Mouse (Mus musculus) forebrain, embryonic 12.5 days (tissue): Measurements from ENCODE around the gene Mark2. TPM values are rescaled to one million over a fixed set of nuclear protein-coding genes. Genes with fewer than 3 reads are reported as not detected.
A peak's percentile ranks its signal among the peaks of the same experiment; 100 is the strongest.

Source experiments
- ATAC-seq: fragments of 200-750 bp; cut with Nextera tagmentation; 2 replicates; pipeline ENCODE4 v1.8.0; 2017; ENCODE audit warnings: moderate TSS enrichment; ENCODE audit not compliant: low FRiP score
- H3K27ac ChIP-seq: fragments of 300-500 bp; sonication (generic); 2 replicates; pipeline ENCODE4 v1.5.1; 2016; ENCODE audit warnings: mild to moderate bottlenecking
- H3K27me3 ChIP-seq: fragments of 300-500 bp; sonication (generic); 2 replicates; pipeline ENCODE4 v1.6.1; 2016; ENCODE audit warnings: mild to moderate bottlenecking
- H3K36me3 ChIP-seq: fragments of 300-500 bp; sonication (generic); replicated peaks from 2 replicates; pipeline ENCODE4 v1.6.1; 2016; ENCODE audit warnings: mild to moderate bottlenecking
- H3K4me1 ChIP-seq: fragments of 300-500 bp; sonication (generic); 2 replicates; pipeline ENCODE4 v1.6.1; 2016
- H3K4me2 ChIP-seq: fragments of 300-500 bp; sonication (generic); 2 replicates; pipeline ENCODE4 v1.6.1; 2016; ENCODE audit warnings: mild to moderate bottlenecking, moderate library complexity
- H3K4me3 ChIP-seq: fragments of 300-500 bp; sonication (generic); replicated peaks from 2 replicates; pipeline ENCODE4 v1.5.1; 2016; ENCODE audit warnings: mild to moderate bottlenecking
- H3K9ac ChIP-seq: fragments of 300-500 bp; sonication (generic); 2 replicates; pipeline ENCODE4 v1.6.1; 2016; ENCODE audit warnings: mild to moderate bottlenecking
- H3K9me3 ChIP-seq: fragments of 300-500 bp; sonication (generic); 2 replicates; pipeline ENCODE4 v1.6.1; 2016
- WGBS: fragments of 180-500 bp; shearing (Covaris S2); methylation state at CpG from one replicate; pipeline ENCODE4 v1.1.7; 2016; 5-methylcytosine and 5-hydroxymethylcytosine counted together
- polyA plus RNA-seq: library from polyadenylated mRNA; unstranded; fragments of >200 nt; fragmentation: Nextera tagmentation; extraction: Ambion mirVana; gene quantifications from 2 replicates; pipeline ENCODE4 v1.2.1, GENCODE M21; 2016

Gene Mark2
- polyA plus RNA-seq, 1 experiment from 2014 or later: 53.5 TPM

GRCm38 (mm10) chr19:7267781-7268721, 73.6 kb downstream of the Mark2 start:
- Histone ChIP-seq H3K4me3 (peak overlapping the region; percentile 90), H3K9me3 (no peaks in the 10 kb centered on the region), H3K4me2 (peak overlapping the region; percentile 97), H3K4me1 (peaks cover 76% of the 10 kb centered on the region), H3K27me3 (no peaks in the 10 kb centered on the region), H3K9ac (peak overlapping the region; percentile 98), H3K36me3 (peaks cover 32% of the 10 kb centered on the region), H3K27ac (peak overlapping the region; percentile 100)
- peak; percentile 67 for ATAC-seq
- under 1% methylated on average over 94 of the region's 97 CpGs for WGBS

GRCm38 (mm10) chr19:7267091-7267741, 74.4 kb downstream of the Mark2 start, which contains the start of gene Rcor2:
Gene Rcor2, plus strand, starts transcription at chr19:7267325.
- Histone ChIP-seq H3K4me1 (peaks cover 70% of the 10 kb centered on the region), H3K36me3 (peaks cover 24% of the 10 kb centered on the region), H3K27ac (peak within 1 kb of the TSS; percentile 100), H3K4me2 (peak within 1 kb of the TSS; percentile 97), H3K9ac (peak within 1 kb of the TSS; percentile 98), H3K9me3 (no peaks in the 10 kb centered on the region), H3K4me3 (peak within 1 kb of the TSS; percentile 90), H3K27me3 (no peaks in the 10 kb centered on the region)
- 2% methylated on average over 28 of the region's 28 CpGs for WGBS
- ATAC-seq: peak; percentile 75

GRCm38 (mm10) chr19:7266421-7266831, 75.2 kb downstream of the Mark2 start:
- Histone ChIP-seq H3K27ac (peak overlapping the region; percentile 100), H3K9ac (peak overlapping the region; percentile 98), H3K4me3 (peak overlapping the region; percentile 90), H3K4me2 (peak overlapping the region; percentile 97), H3K4me1 (peaks cover 62% of the 10 kb centered on the region), H3K9me3 (no peaks in the 10 kb centered on the region), H3K27me3 (no peaks in the 10 kb centered on the region), H3K36me3 (peaks cover 16% of the 10 kb centered on the region)
- WGBS: 11% methylated on average over 4 of the region's 4 CpGs
- no peak for ATAC-seq

GRCm38 (mm10) chr19:7265478-7266191, 76.0 kb downstream of the Mark2 start:
- peak overlapping the region; percentile 100 for H3K27ac ChIP-seq
- peak overlapping the region; percentile 98 for H3K9ac ChIP-seq
- peaks cover 54% of the 10 kb centered on the region for H3K4me1 ChIP-seq
- WGBS: 4% methylated on average over 12 of the region's 14 CpGs
- peaks cover 8% of the 10 kb centered on the region for H3K36me3 ChIP-seq
- peak; percentile 51 for ATAC-seq
- peak overlapping the region; percentile 97 for H3K4me2 ChIP-seq
- H3K27me3 ChIP-seq: no peaks in the 10 kb centered on the region
- H3K4me3 ChIP-seq: peak overlapping the region; percentile 13; the same call in 1 of the 2 replicates
- H3K9me3 ChIP-seq: no peaks in the 10 kb centered on the region

GRCm38 (mm10) chr19:7264766-7265331, 76.8 kb downstream of the Mark2 start:
- no peak for ATAC-seq
- WGBS: 2% methylated on average over 6 of the region's 6 CpGs
- peak overlapping the region; percentile 100 for H3K27ac ChIP-seq
- peaks cover 46% of the 10 kb centered on the region for H3K4me1 ChIP-seq
- no peak overlapping the region for H3K4me3 ChIP-seq
- peak overlapping the region; percentile 44 for H3K9ac ChIP-seq
- peaks cover under 1% of the 10 kb centered on the region; the same call in 1 of the 2 replicates for H3K36me3 ChIP-seq
- H3K27me3 ChIP-seq: no peaks in the 10 kb centered on the region
- H3K9me3 ChIP-seq: no peaks in the 10 kb centered on the region
- peak overlapping the region; percentile 97 for H3K4me2 ChIP-seq

- H3K36me3 ChIP-seq: no peaks in the 10 kb centered on the region
- H3K27ac ChIP-seq: peak overlapping the region; percentile 100
- ATAC-seq: no peak
- no peaks in the 10 kb centered on the region for H3K27me3 ChIP-seq
- no peak overlapping the region for H3K4me3 ChIP-seq
- H3K9me3 ChIP-seq: no peaks in the 10 kb centered on the region
- WGBS: 17% methylated on average over 9 of the region's 9 CpGs
- H3K4me2 ChIP-seq: peak overlapping the region; percentile 97
- H3K9ac ChIP-seq: peak overlapping the region; percentile 44
- peaks cover 40% of the 10 kb centered on the region for H3K4me1 ChIP-seq
Measured at GRCm38 (mm10) chr19:7264088-7264765, 77.4 kb downstream of the Mark2 start.

- Histone ChIP-seq H3K27ac (no peak overlapping the region), H3K4me3 (no peak overlapping the region), H3K9ac (no peak overlapping the region), H3K36me3 (no peaks in the 10 kb centered on the region), H3K27me3 (no peaks in the 10 kb centered on the region), H3K9me3 (no peaks in the 10 kb centered on the region), H3K4me2 (no peak overlapping the region), H3K4me1 (peaks cover 34% of the 10 kb centered on the region)
- 91% methylated on average over 1 of the region's 1 CpGs for WGBS
- ATAC-seq: no peak
Measured at GRCm38 (mm10) chr19:7262592-7262991, 79.1 kb downstream of the Mark2 start.

- H3K9ac ChIP-seq: no peak overlapping the region
- no peak for ATAC-seq
- no peak overlapping the region for H3K4me2 ChIP-seq
- H3K36me3 ChIP-seq: no peaks in the 10 kb centered on the region
- no peak overlapping the region for H3K4me3 ChIP-seq
- H3K9me3 ChIP-seq: no peaks in the 10 kb centered on the region
- no peaks in the 10 kb centered on the region for H3K27me3 ChIP-seq
- H3K4me1 ChIP-seq: peaks cover 28% of the 10 kb centered on the region
- no peak overlapping the region for H3K27ac ChIP-seq
- WGBS: 91% methylated on average over 3 of the region's 3 CpGs
Measured at GRCm38 (mm10) chr19:7261964-7262363, 79.7 kb downstream of the Mark2 start.

GRCm38 (mm10) chr19:7261476-7261875, 80.2 kb downstream of the Mark2 start:
- H3K4me3 ChIP-seq: no peak overlapping the region
- ATAC-seq: no peak
- H3K27ac ChIP-seq: no peak overlapping the region
- H3K9ac ChIP-seq: no peak overlapping the region
- no peaks in the 10 kb centered on the region for H3K36me3 ChIP-seq
- peaks cover 23% of the 10 kb centered on the region for H3K4me1 ChIP-seq
- WGBS: 89% methylated on average over 1 of the region's 1 CpGs
- no peak overlapping the region for H3K4me2 ChIP-seq
- H3K27me3 ChIP-seq: no peaks in the 10 kb centered on the region
- H3K9me3 ChIP-seq: no peaks in the 10 kb centered on the region

- H3K9me3 ChIP-seq: no peaks in the 10 kb centered on the region
- no peaks in the 10 kb centered on the region for H3K36me3 ChIP-seq
- no peak for ATAC-seq
- H3K4me1 ChIP-seq: no peaks in the 10 kb centered on the region
- 87% methylated on average over 5 of the region's 5 CpGs for WGBS
- no peak overlapping the region for H3K4me2 ChIP-seq
- no peak overlapping the region for H3K27ac ChIP-seq
- no peaks in the 10 kb centered on the region for H3K27me3 ChIP-seq
- H3K4me3 ChIP-seq: no peak overlapping the region
- no peak overlapping the region for H3K9ac ChIP-seq
Measured at GRCm38 (mm10) chr19:7257881-7258280, 83.8 kb downstream of the Mark2 start.

- no peak overlapping the region for H3K27ac ChIP-seq
- no peak overlapping the region for H3K4me3 ChIP-seq
- no peak overlapping the region for H3K4me2 ChIP-seq
- H3K36me3 ChIP-seq: no peaks in the 10 kb centered on the region
- ATAC-seq: no peak
- H3K9ac ChIP-seq: no peak overlapping the region
- no peaks in the 10 kb centered on the region; the same call in 1 of the 2 replicates for H3K27me3 ChIP-seq
- no peaks in the 10 kb centered on the region for H3K9me3 ChIP-seq
- H3K4me1 ChIP-seq: peaks cover 5% of the 10 kb centered on the region
- 85% methylated on average over 3 of the region's 3 CpGs for WGBS
Measured at GRCm38 (mm10) chr19:7246021-7246420, 95.6 kb downstream of the Mark2 start.
